Mouse (Mus musculus): ENCODE measurements at regions not wholly inside any gene's neighbourhood (a gene's known extent, or its start where the extent isn't known, plus 50 kb on each side); places are given as distances from the start of the nearest gene placed in this dataset.

DNA sequence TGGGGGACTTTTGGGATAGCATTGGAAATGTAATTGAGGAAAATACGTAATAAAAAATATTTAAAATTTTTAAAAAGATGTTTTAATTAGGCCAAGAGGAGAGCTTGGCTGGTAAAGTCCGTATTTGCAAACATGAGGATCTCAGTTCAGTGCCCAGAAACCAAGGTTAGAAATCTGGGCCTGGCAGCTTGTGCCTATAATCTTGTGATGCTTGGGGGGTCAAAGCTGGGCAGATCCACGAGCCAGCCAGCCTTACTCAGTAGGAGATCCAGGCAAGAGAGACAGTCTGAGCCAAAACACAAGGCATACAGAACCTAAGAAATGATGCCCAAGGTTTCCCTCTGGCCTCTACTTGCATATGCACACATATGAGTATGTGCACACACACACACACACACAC lies 54.1 kb upstream of the Cxadr start:
- DNase-seq (ENCODE audit: low read depth, low spot score) = no peak

GRCm38 (mm10) chr16:78242678-78243077 lies 58.6 kb upstream of the Cxadr start:
- no peak for DNase-seq (ENCODE audit: low read depth, low spot score)

GRCm38 (mm10) chr16:78240152-78240551 lies 61.1 kb upstream of the Cxadr start:
- DNase-seq (ENCODE audit: low read depth, low spot score) = no peak

DNA sequence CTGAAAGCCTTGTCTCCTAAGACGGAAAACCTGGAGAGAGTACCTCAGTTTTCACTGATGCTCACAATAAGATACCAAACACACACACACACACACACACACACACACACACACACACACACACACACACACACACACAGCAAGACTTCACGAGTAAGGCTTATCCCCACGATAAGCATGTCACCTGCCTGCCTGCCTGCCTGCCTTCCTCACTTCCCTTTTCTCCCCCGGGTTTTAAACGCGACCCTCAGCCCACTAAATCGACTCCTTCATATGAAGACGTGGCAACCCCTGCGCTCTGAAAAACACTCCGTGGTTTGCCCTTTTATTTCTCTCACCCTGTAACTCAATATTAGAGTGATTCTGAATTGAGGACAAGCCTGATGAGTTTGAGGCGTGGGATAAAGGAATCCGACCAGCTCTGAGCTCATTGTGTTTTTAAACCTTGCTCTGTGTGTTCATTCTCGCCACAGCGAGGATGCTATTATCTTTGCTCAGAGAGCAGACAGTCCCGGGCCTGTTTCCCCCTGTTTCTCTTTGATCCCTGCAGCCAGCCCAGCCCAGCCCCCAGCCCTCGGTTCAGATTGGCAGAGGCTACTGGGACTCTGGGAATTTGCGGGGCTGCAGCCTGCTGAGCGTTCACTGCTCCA lies 63.1 kb upstream of the Cxadr start:
- peak; percentile 34 for DNase-seq (ENCODE audit: low read depth, low spot score)

- DNase-seq (ENCODE audit: low read depth, low spot score) = no peak
These were observed 63.6 kb upstream of the Cxadr start for GRCm38 (mm10) chr16:78237641-78238051.

GRCm38 (mm10) chr16:78236746-78237640 lies 64.3 kb upstream of the Cxadr start:
- no peak for DNase-seq (ENCODE audit: low read depth, low spot score)

DNA sequence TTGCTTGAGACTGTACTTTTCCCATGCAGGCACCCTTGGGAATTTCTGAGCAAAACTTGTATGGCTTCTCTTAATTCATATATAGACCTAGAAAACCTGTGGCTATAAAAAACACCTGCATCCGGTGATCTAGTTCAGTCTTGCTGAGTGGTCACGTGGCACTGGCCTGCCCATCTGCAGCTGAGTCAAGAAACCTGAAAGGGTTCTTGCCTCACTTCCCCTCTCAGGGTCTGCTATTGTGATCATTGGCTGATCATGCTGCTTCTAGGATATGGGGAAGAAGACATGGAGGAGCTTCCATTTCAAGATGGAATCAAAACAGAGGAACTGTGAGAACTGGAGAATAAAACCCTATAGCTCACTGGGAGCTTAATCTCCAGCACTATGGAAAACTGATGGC lies 69.1 kb upstream of the Cxadr start:
- no peak for DNase-seq (ENCODE audit: low read depth, low spot score)

GRCm38 (mm10) chr16:78229013-78229412 lies 72.3 kb upstream of the Cxadr start:
- no peak for DNase-seq (ENCODE audit: low read depth, low spot score)

- DNase-seq (ENCODE audit: low read depth, low spot score) = no peak
These were observed 78.9 kb upstream of the Cxadr start for GRCm38 (mm10) chr16:78222377-78222776.

DNA sequence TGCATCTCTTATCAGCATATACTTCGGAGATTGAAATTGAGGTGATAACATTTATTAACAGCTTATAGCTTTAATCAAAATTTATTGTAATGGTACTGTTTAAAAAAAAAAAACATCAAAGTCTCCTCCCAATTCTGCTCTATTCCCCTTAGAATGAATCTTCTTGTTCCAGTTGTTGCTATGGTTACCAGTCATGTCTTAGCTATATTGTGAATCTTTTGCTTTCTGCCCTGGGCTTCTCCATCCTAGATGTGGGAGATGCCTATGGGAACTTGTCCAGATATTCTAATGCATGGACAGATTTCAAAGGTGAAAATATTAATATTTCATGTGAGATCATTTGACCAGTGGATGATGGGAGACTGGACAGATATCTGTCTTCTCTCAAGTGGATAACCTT lies 79.5 kb upstream of the Cxadr start:
- DNase-seq (ENCODE audit: low read depth, low spot score) = no peak

DNA sequence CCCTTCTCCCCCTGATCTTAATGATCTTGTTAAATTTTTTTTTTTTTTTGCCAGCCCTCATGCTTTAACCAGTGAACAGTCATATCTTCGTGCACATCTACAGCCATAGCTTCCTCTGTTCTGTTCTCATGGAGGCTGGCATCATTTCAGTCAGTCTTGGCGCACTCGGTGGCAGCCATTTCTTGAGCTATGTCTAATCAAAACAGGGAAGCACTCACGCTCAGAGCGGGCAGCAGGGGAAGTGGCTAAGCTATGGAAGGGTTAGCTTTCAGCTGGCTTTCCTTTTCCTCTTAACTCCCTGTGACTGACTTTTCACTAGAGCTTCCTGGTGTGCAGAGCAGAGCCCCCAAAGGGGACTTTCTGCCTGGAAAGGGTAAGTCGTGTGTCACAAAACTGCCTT lies 83.7 kb upstream of the Cxadr start:
- DNase-seq (ENCODE audit: low read depth, low spot score) = no peak

DNA sequence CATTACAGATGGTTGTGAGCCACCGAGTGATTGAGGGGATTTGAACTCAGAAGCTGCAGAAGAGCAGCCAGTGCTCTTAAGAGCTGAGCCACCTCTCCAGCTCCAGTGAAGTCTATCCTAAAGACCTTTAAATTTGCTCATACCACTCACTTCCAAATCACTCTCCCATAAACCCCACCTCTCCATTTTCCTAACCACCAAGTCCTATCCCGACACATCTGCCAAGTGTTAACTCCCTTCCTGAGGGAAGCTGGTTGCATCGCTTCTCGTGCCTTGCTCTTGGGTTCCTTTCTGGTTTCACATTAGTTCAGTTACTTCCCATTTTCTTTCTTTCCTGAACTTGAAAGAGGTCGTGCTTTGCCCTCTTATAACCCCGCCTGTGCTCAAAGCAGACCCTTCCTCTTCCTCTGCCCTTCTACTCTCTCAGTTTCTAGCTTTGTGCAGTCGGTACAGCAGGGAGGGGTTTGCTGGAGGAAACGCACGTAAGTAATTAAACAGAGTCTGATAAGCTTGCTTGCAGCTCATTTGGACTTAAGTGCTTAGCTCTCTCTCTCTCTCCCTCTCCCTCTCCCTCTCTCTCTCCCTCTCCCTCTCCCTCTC lies 84.4 kb upstream of the Cxadr start:
- no peak for DNase-seq (ENCODE audit: low read depth, low spot score)

- DNase-seq (ENCODE audit: low read depth, low spot score) = no peak
These were observed 89.6 kb upstream of the Cxadr start for GRCm38 (mm10) chr16:78211687-78212086.

GRCm38 (mm10) chr16:78208321-78208720 lies 93.0 kb upstream of the Cxadr start:
- DNase-seq (ENCODE audit: low read depth, low spot score) = no peak

GRCm38 (mm10) chr16:78204332-78204731 lies 97.0 kb upstream of the Cxadr start:
- DNase-seq (ENCODE audit: low read depth, low spot score) = no peak

DNA sequence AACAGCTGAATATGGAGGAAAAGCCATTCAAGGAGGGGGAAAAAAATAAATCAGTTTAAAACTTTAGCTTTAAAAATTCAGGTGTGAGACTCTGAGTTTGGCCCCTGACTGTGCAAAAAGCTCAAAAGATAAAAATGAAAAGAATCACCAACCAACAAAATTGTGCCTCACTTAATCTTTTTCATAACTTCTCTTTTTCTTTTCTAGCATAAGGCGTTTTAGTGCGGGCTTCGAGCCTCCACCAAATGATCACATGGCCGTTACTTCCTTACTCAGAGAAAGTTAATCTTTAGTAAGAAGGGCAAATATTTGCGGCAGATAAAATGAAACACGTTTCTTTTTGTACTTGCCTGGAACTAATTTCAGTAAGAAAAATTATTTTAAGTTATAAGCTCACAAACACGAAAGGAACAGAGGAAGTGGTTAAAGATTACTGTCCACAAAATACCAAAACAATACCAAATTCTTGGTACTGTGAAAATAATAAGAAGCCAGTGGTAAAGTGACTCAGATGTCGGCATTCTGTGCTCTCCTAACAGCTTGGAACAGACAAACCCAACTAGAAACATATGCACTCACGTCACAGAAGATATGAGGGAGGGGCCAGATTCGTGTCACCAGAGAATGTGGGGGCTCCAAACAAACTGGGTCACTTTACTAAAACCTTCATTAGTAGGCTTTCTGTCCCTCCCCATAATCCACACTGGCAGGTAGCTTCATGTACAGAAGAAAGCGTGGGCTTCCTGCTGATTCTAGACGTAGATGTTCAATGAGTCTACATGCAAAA lies 101.1 kb upstream of the Cxadr start:
- DNase-seq (ENCODE audit: low read depth, low spot score) = no peak

GRCm38 (mm10) chr16:78199252-78199651 lies 102.0 kb upstream of the Cxadr start:
- no peak for DNase-seq (ENCODE audit: low read depth, low spot score)

- peak; percentile 52 for DNase-seq (ENCODE audit: low read depth, low spot score)
These were observed 102.6 kb upstream of the Cxadr start for GRCm38 (mm10) chr16:78198642-78199121.

DNA sequence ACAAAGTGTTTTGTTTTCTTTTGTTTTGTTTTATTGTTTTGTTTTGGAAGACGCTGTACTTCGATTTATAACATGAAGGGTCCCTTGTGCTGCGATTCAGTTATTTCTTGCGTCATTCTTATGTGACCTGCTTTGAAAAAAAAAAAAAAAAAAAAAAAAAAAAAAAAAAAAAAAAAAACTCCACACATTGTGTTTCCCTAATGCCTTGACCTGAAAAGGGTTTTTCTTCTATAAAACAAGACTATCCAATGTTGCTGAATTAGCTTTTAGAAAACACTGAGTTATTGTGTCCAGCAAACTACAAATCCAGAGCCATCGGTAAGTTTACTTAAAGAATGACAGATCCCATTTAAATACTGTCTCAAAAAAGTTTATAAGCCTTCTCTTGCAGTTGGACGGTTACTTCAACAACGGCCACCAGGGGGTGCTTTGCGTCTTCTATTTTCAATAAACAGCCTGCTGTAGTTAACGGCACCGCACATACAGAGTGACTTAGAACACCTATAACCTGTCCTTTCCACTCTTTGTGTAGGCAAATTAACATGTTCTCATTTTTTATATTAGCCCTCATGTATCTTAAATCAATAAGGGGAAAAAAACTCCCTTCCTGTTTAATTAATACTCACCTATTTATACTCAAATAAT lies 103.9 kb upstream of the Cxadr start:
- peak; percentile 63 for DNase-seq (ENCODE audit: low read depth, low spot score)

GRCm38 (mm10) chr16:78170627-78171605 lies 130.4 kb upstream of the Cxadr start:
- DNase-seq (ENCODE audit: low read depth, low spot score) = no peak
